ENCODE assay signal across 14 mouse cellular contexts in genomic region chr13:11959488-11960174, GRCm38 (mm10).
DNase-seq lines count a peak whose midpoint lies in the region; ATAC-seq and TF ChIP-seq lines count a peak whose summit lies in the region.
"Had no signal": no experiment of that assay in that cellular context is flagged by ENCODE, and none has a peak within 500 bp of the region (broad histone marks: within the 10 kb centered on the region; RNA-seq: fewer than 3 reads in every experiment).

No protein-coding gene starts in this region.

- dilution Hi-C loops in CH12.LX (cut with MboI; ENCODE audit: extremely low pct_ligation_motif_present, extremely low pct_unique_long_range_greater_than_20kb, low sequenced_read_pairs) = no loop called here

- ATAC-seq in hindbrain, embryonic 15.5 days (ENCODE audit: low FRiP score, low read depth) = peak; percentile 31
- no peak for ATAC-seq in hindbrain, embryonic 12.5 days (ENCODE audit: low FRiP score)
- 0 out of 2 replicates have a peak, but pooled peaks have one; percentile 17 for ATAC-seq in liver, postnatal 0 days
- ATAC-seq: activated CD4-positive, CD25-positive, alpha-beta regulatory T cell, adult 4 months had no signal

- no peaks in the 10 kb centered on the region for H3K36me3 ChIP-seq in hindbrain, embryonic 15.5 days
- H3K36me3 ChIP-seq in hindbrain, embryonic 12.5 days = no peaks in the 10 kb centered on the region
- H3K36me3 ChIP-seq in CH12.LX (replicated peaks in 1 of 2; ENCODE audit: control insufficient read depth in 1 of 2, insufficient read depth in 1 of 2, low read length in 1 of 2) = no peaks in the 10 kb centered on the region
- no peaks in the 10 kb centered on the region for H3K36me3 ChIP-seq in liver, postnatal 0 days (replicated peaks; ENCODE audit: insufficient read depth, low read length)
- H3K36me3 ChIP-seq: G1E had no signal

- no peak overlapping the region for H3K9ac ChIP-seq in hindbrain, embryonic 15.5 days
- H3K9ac ChIP-seq in hindbrain, embryonic 12.5 days = no peak overlapping the region
- H3K9ac ChIP-seq in CH12.LX (ENCODE audit: insufficient read depth, low read depth) = no peak overlapping the region
- no peak overlapping the region for H3K9ac ChIP-seq in liver, postnatal 0 days (replicated peaks)

- no peak overlapping the region for H3K4me2 ChIP-seq in hindbrain, embryonic 15.5 days
- no peak overlapping the region for H3K4me2 ChIP-seq in hindbrain, embryonic 12.5 days (replicated peaks)
- no peak overlapping the region for H3K4me2 ChIP-seq in CH12.LX (ENCODE audit: insufficient read depth, low read depth, poor library complexity, severe bottlenecking)
- no peak overlapping the region for H3K4me2 ChIP-seq in liver, postnatal 0 days (ENCODE audit: low read depth, low read length)

- TF ChIP-seq RAD21 in CH12.LX (IDR thresholded peaks at IDR 0.05; ENCODE audit: low read depth, low read length) = no peak

- in situ Hi-C loops in CH12.LX (cut with MboI; ENCODE audit: low pct_ligation_motif_present, low pct_unique_long_range_greater_than_20kb, low sequenced_read_pairs) = no loop called here

- no peaks in the 10 kb centered on the region for H3K79me2 ChIP-seq in CH12.LX (replicated peaks; ENCODE audit: control insufficient read depth, extremely low read depth, insufficient read depth, poor library complexity, severe bottlenecking)

- H3K4me3 ChIP-seq in hindbrain, embryonic 15.5 days = no peak overlapping the region
- H3K4me3 ChIP-seq in hindbrain, embryonic 12.5 days = no peak overlapping the region
- no peak overlapping the region for H3K4me3 ChIP-seq in CH12.LX (replicated peaks in 1 of 3; ENCODE audit: low read depth in 2 of 3, low read length in 2 of 3, poor library complexity in 1 of 3)
- H3K4me3 ChIP-seq in liver, postnatal 0 days (ENCODE audit: low read depth, low read length) = no peak overlapping the region

- TF ChIP-seq POLR2A in CH12.LX (IDR thresholded peaks at IDR 0.05; ENCODE audit: low read depth, low read length) = no peak

- peak; percentile 7 for DNase-seq in A20 (ENCODE audit: low read depth, low spot score)
- DNase-seq in CH12.LX (ENCODE audit: extremely low read depth) = peak; percentile 6
- DNase-seq in liver, postnatal 0 days = no peak
- DNase-seq in thymus, postnatal 10 days (ENCODE audit: low spot score in 2 of 2) = no peak
- DNase-seq in thymus, postnatal 0 days (ENCODE audit: low spot score) = no peak
- DNase-seq: cerebellum, postnatal 14 days; heart, adult 11 months; kidney, postnatal 14 days; layer of hippocampus, postnatal 36 days; thymus, postnatal 4 days had no signal

- TF ChIP-seq EP300 in CH12.LX (IDR thresholded peaks at IDR 0.05; ENCODE audit: low read length) = no peak
- no peak for TF ChIP-seq EP300 in liver, postnatal 0 days (IDR thresholded peaks at IDR 0.05; ENCODE audit: low read depth)

- H3K9me3 ChIP-seq in hindbrain, embryonic 15.5 days = no peaks in the 10 kb centered on the region
- no peaks in the 10 kb centered on the region for H3K9me3 ChIP-seq in hindbrain, embryonic 12.5 days (replicated peaks)
- peaks cover 5% of the 10 kb centered on the region for H3K9me3 ChIP-seq in CH12.LX (replicated peaks; ENCODE audit: low read length)
- H3K9me3 ChIP-seq in liver, postnatal 0 days (ENCODE audit: low read length) = no peaks in the 10 kb centered on the region
- H3K9me3 ChIP-seq: G1E had no signal

- H3K27me3 ChIP-seq in hindbrain, embryonic 15.5 days = no peaks in the 10 kb centered on the region
- H3K27me3 ChIP-seq in hindbrain, embryonic 12.5 days = no peaks in the 10 kb centered on the region
- no peaks in the 10 kb centered on the region for H3K27me3 ChIP-seq in CH12.LX (replicated peaks)
- no peaks in the 10 kb centered on the region for H3K27me3 ChIP-seq in liver, postnatal 0 days (ENCODE audit: insufficient read depth, low read length)

- H3K27ac ChIP-seq in hindbrain, embryonic 15.5 days (replicated peaks) = no peak overlapping the region
- H3K27ac ChIP-seq in hindbrain, embryonic 12.5 days = no peak overlapping the region
- no peak overlapping the region for H3K27ac ChIP-seq in CH12.LX (ENCODE audit: insufficient read depth, low read depth)
- H3K27ac ChIP-seq in liver, postnatal 0 days (ENCODE audit: low read depth) = no peak overlapping the region

- H3K4me1 ChIP-seq in hindbrain, embryonic 15.5 days (replicated peaks) = no peaks in the 10 kb centered on the region
- no peaks in the 10 kb centered on the region for H3K4me1 ChIP-seq in hindbrain, embryonic 12.5 days
- peaks cover 13 to 30% of the 10 kb centered on the region in 2 experiments for H3K4me1 ChIP-seq in CH12.LX (ENCODE audit: control insufficient read depth in 1 of 2, insufficient read depth in 2 of 2)
- no peaks in the 10 kb centered on the region for H3K4me1 ChIP-seq in liver, postnatal 0 days (ENCODE audit: insufficient read depth)

- no peak for TF ChIP-seq CTCF in CH12.LX (conservative IDR thresholded peaks at IDR 0.05 in 1 of 2, IDR thresholded peaks at IDR 0.05 in 1 of 2; ENCODE audit: low read depth in 2 of 2, low read length in 2 of 2)
- no peak for TF ChIP-seq CTCF in liver, postnatal 0 days (IDR thresholded peaks at IDR 0.05; ENCODE audit: low read depth)

TF ChIP-seq in CH12.LX, 34 proteins besides CTCF, POLR2A, EP300 and RAD21:
- TF ChIP-seq POLR2AphosphoS2 (IDR thresholded peaks at IDR 0.05; ENCODE audit: low read depth, low read length) = no peak
- no peak for TF ChIP-seq USF1 (IDR thresholded peaks at IDR 0.05; ENCODE audit: low read depth, low read length)
- 0 out of 2 replicates have a peak, but pooled peaks have one; percentile 22 for TF ChIP-seq TCF12 (IDR thresholded peaks at IDR 0.05; ENCODE audit: low read depth, low read length)

Comparison
In these comparisons a context has a peak if more than half of its experiments do, and no peak if none do; other contexts are left out.
1. DNase-seq: peak in A20 (single experiment) and CH12.LX (single experiment); none in liver, postnatal 0 days (single experiment), thymus, postnatal 10 days (0 of 2) and thymus, postnatal 0 days (single experiment).